In the genomic region with DNA sequence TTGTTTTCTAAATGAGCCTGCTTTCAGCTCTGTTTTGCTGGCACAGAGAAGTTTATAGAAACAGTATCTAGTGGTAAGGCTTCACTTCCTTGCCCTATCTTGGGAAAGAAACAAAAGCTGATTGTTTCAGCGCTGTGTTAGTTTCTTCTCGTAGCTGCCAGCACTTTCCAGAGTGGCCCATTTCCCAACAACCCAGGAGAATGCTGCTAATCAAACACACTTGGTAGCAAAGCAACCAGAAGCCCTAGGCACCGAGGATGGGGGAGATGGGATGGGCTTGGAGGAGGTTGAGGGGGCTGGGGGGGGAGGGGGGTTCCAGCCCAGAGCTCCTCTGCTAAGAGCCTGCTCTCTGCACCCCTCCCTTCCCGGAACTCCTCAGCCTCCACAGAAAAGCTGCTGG, we compare ENCODE assay signal across 15 mouse cellular contexts.
DNase-seq lines count a peak whose midpoint lies in the region; ATAC-seq lines count a peak whose summit lies in the region.
"Had no signal": no experiment of that assay in that cellular context is flagged by ENCODE, and none has a peak within 500 bp of the region (broad histone marks: within the 10 kb centered on the region; RNA-seq: fewer than 3 reads in every experiment).

No protein-coding gene starts in this region.

- H3K27me3 ChIP-seq in forebrain, embryonic 11.5 days (ENCODE audit: control insufficient read depth, insufficient read depth, low read length), result no peaks in the 10 kb centered on the region
- no peaks in the 10 kb centered on the region for H3K27me3 ChIP-seq in forebrain, embryonic 10.5 days (ENCODE audit: poor library complexity, severe bottlenecking)
- no peaks in the 10 kb centered on the region for H3K27me3 ChIP-seq in lung, embryonic 15.5 days
- 0 out of 2 replicates have a peak, but pooled peaks cover 2% of the 10 kb centered on the region for H3K27me3 ChIP-seq in embryonic facial prominence, embryonic 13.5 days
- H3K27me3 ChIP-seq: intestine, embryonic 15.5 days; liver, embryonic 12.5 days; megakaryocyte, embryonic 14.5 days had no signal

- no peaks in the 10 kb centered on the region for H3K36me3 ChIP-seq in forebrain, embryonic 11.5 days (ENCODE audit: control insufficient read depth, insufficient read depth, low read length)
- no peaks in the 10 kb centered on the region for H3K36me3 ChIP-seq in forebrain, embryonic 10.5 days (replicated peaks)
- H3K36me3 ChIP-seq in lung, embryonic 15.5 days, result no peaks in the 10 kb centered on the region
- no peaks in the 10 kb centered on the region for H3K36me3 ChIP-seq in embryonic facial prominence, embryonic 13.5 days
- H3K36me3 ChIP-seq: intestine, embryonic 15.5 days; liver, embryonic 12.5 days had no signal

- ATAC-seq in forebrain, embryonic 11.5 days (replicated peaks; ENCODE audit: low FRiP score), result no peak
- no peak for ATAC-seq in lung, embryonic 15.5 days (ENCODE audit: borderline replicate concordance, extremely low read depth, low FRiP score, low TSS enrichment)
- ATAC-seq in embryonic facial prominence, embryonic 13.5 days (ENCODE audit: insufficient number of reproducible peaks, insufficient read depth, low FRiP score, low TSS enrichment, low read depth), result peak; percentile 20; the same call in 1 of the 2 replicates
- ATAC-seq: intestine, embryonic 15.5 days; liver, embryonic 12.5 days had no signal

- H3K9ac ChIP-seq in forebrain, embryonic 11.5 days (ENCODE audit: low read length), result no peak overlapping the region
- no peak overlapping the region for H3K9ac ChIP-seq in lung, embryonic 15.5 days
- no peak overlapping the region for H3K9ac ChIP-seq in embryonic facial prominence, embryonic 13.5 days
- H3K9ac ChIP-seq: intestine, embryonic 15.5 days; liver, embryonic 12.5 days had no signal

- WGBS in forebrain, embryonic 11.5 days, result 35% methylated on average over 4 of the region's 4 CpGs
- 43% methylated on average over 4 of the region's 4 CpGs for WGBS in forebrain, embryonic 10.5 days
- WGBS in lung, embryonic 15.5 days, result 21% methylated on average over 4 of the region's 4 CpGs
- 18% methylated on average over 4 of the region's 4 CpGs for WGBS in embryonic facial prominence, embryonic 13.5 days

- no peak overlapping the region for H3K27ac ChIP-seq in forebrain, embryonic 11.5 days (ENCODE audit: low read depth, low read length)
- no peak overlapping the region for H3K27ac ChIP-seq in forebrain, embryonic 10.5 days
- H3K27ac ChIP-seq in lung, embryonic 15.5 days, result peak overlapping the region; percentile 75
- peak overlapping the region; percentile 24; the same call in 1 of the 2 replicates for H3K27ac ChIP-seq in embryonic facial prominence, embryonic 13.5 days
- H3K27ac ChIP-seq: intestine, embryonic 15.5 days; liver, embryonic 12.5 days had no signal

- H3K4me3 ChIP-seq in forebrain, embryonic 11.5 days (ENCODE audit: low read depth, low read length), result no peak overlapping the region
- no peak overlapping the region for H3K4me3 ChIP-seq in forebrain, embryonic 10.5 days
- H3K4me3 ChIP-seq in lung, embryonic 15.5 days, result no peak overlapping the region
- H3K4me3 ChIP-seq in embryonic facial prominence, embryonic 13.5 days, result no peak overlapping the region
- H3K4me3 ChIP-seq: intestine, embryonic 15.5 days; liver, embryonic 12.5 days; megakaryocyte, embryonic 14.5 days had no signal

- H3K9me3 ChIP-seq in forebrain, embryonic 11.5 days (ENCODE audit: control insufficient read depth, low read length), result no peaks in the 10 kb centered on the region
- no peaks in the 10 kb centered on the region for H3K9me3 ChIP-seq in forebrain, embryonic 10.5 days
- H3K9me3 ChIP-seq in lung, embryonic 15.5 days, result no peaks in the 10 kb centered on the region
- no peaks in the 10 kb centered on the region for H3K9me3 ChIP-seq in embryonic facial prominence, embryonic 13.5 days
- H3K9me3 ChIP-seq: intestine, embryonic 15.5 days; liver, embryonic 12.5 days had no signal

- DNase-seq in forebrain, embryonic 11.5 days (ENCODE audit: low spot score), result peak; percentile 28
- DNase-seq in forebrain, embryonic 10.5 days (ENCODE audit: extremely low spot score, low spot score), result no peak
- DNase-seq in lung, postnatal 14 days, result no peak
- peak; percentile 16 for DNase-seq in lung, postnatal 36 days
- no peak for DNase-seq in B cell, adult 2 months
- DNase-seq in frontal cortex, postnatal 36 days (ENCODE audit: low spot score in 2 of 2), result no peak
- DNase-seq: adrenal gland, adult 8-10 months; cerebellum, postnatal 36 days; right cerebral cortex, postnatal 4 days; thymus, postnatal 25 days had no signal

- H3K4me2 ChIP-seq in forebrain, embryonic 11.5 days (ENCODE audit: low read depth, low read length, severe bottlenecking), result no peak overlapping the region
- H3K4me2 ChIP-seq in lung, embryonic 15.5 days, result no peak overlapping the region
- H3K4me2 ChIP-seq in embryonic facial prominence, embryonic 13.5 days, result peak overlapping the region; percentile 27; the same call in 1 of the 2 replicates
- H3K4me2 ChIP-seq: intestine, embryonic 15.5 days; liver, embryonic 12.5 days had no signal

- no peaks in the 10 kb centered on the region for H3K4me1 ChIP-seq in forebrain, embryonic 11.5 days (replicated peaks; ENCODE audit: control insufficient read depth, insufficient read depth, low read length)
- peaks cover 14% of the 10 kb centered on the region; the same call in 1 of the 2 replicates for H3K4me1 ChIP-seq in forebrain, embryonic 10.5 days
- H3K4me1 ChIP-seq in lung, embryonic 15.5 days, result no peaks in the 10 kb centered on the region
- H3K4me1 ChIP-seq in embryonic facial prominence, embryonic 13.5 days, result peaks cover 15% of the 10 kb centered on the region
- H3K4me1 ChIP-seq: intestine, embryonic 15.5 days; liver, embryonic 12.5 days; megakaryocyte, embryonic 14.5 days had no signal

Comparison
In these comparisons a context has a peak if more than half of its experiments do, and no peak if none do; other contexts are left out.
1. DNase-seq: peak in forebrain, embryonic 11.5 days (single experiment) and lung, postnatal 36 days (single experiment); none in forebrain, embryonic 10.5 days (single experiment), lung, postnatal 14 days (single experiment), B cell, adult 2 months (0 of 2) and frontal cortex, postnatal 36 days (0 of 2).
2. H3K27ac ChIP-seq: peak in lung, embryonic 15.5 days (single experiment) and embryonic facial prominence, embryonic 13.5 days (single experiment); none in forebrain, embryonic 11.5 days (single experiment) and forebrain, embryonic 10.5 days (single experiment).